Mouse (Mus musculus) 3134 (cell line): Measurements from ENCODE around the gene Ncoa3.
A peak's percentile ranks its signal among the peaks of the same experiment; 100 is the strongest.

ENCODE experiments used
- DNase-seq: peaks from one replicate; pipeline ENCODE4 v3.0.0-alpha.2; 2011; ENCODE audit warnings: low spot score; ENCODE audit not compliant: insufficient read length; ENCODE audit errors: extremely low read depth

The Ncoa3 gene

DNA sequence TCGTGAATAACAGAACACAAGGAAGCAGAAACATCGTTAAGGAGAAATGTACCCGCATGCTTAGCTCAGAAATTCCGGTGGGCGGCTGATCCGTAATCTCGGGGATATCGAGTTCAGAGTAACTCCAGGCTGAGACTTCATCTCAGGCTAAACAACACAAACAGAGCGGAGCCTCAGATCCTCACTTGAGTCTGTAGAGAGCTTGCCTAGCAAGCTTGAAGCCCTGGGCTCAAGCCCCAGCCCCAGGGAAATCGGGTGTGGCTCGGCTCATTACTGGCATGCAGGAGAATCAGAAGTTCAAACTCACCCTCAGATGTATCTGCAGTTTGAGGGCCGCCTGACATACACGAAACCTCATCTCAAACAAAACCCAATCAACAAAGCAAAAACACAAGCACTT, 22.5 kb upstream of the Ncoa3 start:
- no peak for DNase-seq

DNA sequence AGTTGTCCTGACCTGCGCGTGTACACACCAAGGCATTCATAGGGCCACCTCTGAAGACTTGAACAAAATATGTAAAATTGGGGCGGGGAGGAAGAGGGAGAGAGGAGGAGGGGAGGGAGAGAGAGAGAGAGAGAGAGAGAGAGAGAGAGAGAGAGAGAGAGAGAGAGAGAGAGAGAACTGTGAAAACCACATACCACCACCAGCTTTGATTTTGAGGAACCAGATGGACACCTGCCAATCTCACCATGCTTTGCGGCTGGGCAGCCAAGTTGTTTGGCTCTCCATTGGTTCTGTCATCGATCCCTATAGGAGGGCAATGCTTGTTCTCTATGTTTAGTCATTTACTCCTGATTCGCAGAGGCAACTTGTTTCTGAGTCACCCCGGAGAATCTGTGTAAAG, 21.7 kb upstream of the Ncoa3 start:
- DNase-seq, result no peak

DNA sequence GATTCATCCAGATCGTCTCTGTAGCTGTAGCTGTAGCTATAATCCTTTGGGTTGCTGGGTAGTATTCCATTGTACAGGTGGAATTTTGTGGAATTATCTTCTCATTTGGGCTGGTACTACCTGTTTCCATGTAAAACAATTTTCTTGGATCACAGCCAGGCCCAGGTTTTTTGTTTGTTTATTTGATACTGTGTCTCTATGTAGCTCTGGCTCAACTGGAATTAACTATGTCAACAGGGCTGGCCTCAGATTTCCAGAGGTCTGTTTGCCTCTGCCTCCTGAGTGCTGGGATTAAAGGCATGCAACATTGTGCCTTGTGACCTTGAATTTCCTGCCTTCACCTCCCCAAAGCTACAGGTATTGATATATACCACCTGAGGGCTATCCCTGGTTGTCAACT, 18.1 kb upstream of the Ncoa3 start:
- DNase-seq, result no peak

DNA sequence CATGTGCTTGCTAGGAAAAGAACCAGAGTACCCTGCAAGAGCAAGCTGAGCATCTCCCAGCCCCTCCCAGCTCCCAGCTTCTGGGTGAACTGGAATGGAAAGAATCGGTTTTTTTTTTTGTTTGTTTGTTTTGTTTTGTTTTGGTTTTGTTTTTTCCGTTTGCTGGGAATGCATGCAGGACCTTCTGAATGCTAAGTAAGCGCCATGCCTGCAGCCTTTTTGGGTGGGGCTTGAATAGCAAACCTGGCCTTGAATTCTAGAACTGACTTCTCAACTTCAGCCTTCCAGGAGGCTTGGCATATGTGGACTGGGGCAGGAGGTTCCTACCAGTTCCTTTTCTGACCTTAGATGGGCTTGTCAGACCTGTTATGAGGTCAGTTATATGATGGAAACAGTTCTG, 16.2 kb upstream of the Ncoa3 start:
- no peak for DNase-seq

DNA sequence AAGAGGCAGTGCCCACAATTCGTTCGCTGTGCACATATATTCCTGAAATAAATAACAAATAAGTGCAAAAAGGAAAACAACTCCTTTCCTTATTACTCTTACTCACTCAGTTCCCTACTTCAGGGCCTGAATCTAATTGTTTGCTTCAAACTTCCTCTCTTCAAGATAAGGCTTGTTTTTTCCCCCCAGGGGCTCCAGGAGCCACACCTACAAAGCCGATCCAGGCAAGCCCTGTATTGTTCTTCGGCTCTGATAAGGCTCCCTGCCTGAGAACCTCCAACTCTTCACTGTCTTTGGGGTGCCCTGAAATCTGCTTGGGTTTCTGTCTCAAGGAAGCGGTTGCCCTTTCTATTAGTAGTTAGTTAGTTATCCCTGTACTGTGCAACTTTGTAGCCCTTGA, 15.6 kb upstream of the Ncoa3 start:
- DNase-seq, result no peak

DNA sequence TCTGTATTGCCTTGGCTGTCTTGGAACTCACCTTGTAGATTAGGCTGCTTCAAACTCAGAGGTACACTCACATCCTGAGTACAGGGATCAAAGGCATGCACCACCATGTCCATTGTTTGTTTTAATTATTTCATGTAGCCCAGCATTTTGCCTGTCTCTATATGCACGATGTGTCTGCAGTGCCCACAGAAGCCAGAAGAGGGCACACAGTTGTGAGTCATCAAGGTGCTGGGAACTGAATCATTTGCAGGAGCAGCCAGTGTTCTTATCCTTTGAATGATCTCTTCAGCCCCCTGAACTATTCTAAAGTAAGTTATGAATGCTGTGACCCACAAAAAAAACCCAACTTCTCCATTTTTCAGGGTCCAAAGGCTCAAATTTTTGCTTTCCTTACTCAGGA, 14.3 kb upstream of the Ncoa3 start:
- no peak for DNase-seq

DNA sequence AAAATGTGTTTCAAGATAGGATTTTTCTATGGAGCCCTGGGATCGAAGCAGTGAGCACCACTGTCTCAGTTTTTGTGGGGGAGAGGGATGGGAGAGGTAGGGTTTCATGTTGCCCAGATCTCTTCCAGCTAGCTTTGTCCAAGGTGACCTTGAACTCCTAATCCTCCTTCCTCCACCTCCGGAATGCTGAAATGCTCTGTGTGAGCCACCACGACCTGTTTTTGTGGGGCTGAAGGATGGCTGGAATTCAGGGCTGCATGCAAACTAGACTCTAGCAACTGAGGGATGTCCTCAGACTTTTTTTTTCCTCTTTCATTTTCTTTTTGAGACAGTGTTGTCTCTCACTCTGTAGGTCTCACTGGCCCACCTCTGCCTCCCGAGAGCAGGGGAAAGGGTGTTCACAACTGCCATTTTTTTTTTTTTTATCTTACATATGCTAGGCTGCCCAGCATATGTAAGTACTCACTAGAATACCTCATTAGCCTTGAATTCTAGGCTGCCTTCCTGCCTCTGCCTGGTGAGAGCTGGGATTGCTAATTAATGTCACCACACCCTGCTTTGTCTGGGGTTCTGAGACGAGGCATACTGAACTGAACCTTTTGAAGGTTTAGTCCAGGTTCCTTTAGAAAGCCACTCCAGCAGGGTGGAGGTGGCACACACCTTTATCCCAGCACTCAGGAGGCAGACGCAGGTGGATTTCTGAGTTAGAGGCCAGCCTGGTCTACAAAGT, 11.0 kb upstream of the Ncoa3 start:
- DNase-seq, result no peak

DNA sequence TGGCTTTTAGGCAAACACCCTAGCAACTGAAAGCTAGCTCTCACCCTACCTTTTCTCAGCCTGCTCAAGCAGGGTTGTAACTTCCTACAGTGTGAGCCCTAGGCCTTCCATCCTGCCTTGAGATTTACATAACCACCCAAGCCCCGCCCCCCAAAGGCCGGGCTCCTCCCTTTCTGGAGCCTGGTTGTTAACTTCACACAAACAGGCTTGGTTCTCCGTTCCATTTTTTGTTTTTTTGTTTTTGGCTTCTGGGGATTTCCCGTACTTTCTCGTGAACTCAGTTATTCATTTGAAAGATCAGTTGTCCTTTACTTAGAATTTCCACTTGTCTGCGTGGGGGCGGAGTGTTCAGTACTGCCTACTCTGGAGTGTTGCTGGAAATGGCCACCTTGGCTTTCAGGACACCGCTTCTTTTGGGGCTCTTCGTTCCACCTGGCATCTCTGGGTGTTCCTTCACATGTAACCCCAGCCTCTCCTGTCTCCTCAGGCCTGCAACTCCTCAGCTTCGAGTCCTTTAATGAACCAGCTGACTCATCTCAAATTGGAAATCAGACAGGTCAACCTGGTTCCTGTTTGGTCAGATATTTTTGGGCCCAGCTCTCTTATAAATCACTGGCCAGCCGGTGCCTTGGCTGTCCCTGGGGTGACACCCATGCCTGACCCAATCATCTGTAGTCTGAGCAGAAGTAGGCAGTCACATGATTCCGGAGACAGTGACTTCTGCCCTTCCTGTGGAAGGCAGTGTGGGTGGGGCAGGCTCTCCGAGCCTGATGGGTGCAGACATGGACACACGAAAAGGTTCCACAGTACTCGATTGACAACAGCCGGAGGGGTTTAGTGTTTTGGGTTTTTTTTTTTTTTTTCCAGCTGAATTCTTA, 9.7 kb upstream of the Ncoa3 start:
- peak; percentile 69 for DNase-seq

DNA sequence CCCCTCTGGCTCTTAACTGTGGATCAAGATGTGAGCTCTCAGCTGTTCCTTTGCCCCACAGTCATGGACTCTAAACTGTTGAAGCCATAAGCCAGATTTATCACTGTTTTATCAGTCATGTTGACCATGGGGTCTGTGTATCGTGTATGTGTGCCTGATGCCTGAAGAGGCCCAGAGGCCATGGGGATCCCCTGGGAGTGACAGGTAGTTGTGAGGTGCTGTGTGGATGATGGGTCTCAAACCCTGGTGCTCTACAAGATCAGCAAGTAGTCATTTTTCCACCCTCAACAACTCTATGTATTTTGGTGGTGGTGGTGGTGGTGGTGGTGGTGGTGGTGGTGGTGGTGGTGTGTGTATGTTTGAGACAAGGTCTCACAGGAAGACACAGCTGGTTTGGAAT, 8.1 kb upstream of the Ncoa3 start:
- DNase-seq, result no peak

DNA sequence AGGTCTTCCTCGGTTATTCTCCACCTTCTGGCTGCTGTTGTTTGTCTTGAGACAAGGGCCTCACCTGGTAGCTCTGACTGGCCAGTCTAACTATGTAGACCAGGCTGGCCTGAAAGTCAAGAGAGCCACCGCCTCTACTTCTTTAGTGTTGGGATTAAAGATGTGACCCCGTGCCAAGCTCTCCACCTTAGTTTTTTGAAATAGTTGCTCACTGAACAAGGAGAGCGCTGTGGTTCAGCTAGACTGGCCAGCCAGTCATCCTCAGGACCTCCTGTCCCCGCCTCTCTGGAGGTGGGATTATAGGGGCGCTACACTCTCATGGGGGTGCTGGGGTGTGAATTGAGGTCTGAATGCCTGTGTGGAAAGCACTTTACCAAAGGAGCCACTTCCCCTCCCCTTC, 7.5 kb upstream of the Ncoa3 start:
- no peak for DNase-seq

DNA sequence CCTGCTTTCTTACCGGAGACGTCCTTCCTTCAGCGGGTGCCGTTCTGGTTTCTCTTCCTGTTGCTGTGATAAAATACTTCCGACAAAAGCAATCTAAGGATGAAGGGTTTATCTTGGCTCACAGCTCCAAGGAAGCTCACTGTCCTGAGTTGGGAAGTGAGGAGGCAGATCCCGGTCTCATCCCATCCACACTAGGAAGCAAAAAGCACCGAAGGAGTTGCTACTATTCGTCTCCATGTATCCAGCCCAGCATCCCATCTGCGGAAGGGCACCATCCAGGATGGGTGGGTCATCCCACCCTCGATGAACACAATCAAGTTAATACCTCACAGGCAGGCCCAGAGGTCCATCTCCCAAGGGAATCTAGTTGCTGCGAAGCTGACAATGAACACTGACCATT, 6.9 kb upstream of the Ncoa3 start:
- DNase-seq, result no peak

DNA sequence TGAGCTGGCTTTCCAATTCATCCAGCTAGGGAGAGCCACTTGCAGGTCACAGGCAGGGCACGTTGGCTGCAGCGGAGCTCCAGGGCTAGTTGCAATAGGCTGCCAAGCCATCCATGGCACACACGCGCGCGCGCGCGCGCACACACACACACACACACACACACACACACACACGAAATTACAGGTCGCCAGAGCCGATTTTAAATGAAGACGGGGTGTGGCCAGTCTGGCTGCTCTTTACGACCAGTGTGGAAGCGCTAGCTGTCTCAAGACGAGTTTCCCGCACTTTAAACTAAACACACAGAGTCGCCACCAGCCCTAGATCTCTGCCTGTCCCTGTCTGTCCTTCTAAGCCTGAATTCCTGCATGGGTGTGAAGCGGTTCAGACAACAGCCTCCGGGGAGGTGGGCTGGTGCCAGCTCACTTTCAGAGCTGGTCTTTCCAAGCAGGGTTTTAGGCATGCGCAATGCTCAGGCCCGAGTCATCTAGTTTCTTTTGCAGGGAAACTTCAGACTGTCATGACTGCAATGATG, 5.4 kb upstream of the Ncoa3 start:
- peak; percentile 58 for DNase-seq

DNA sequence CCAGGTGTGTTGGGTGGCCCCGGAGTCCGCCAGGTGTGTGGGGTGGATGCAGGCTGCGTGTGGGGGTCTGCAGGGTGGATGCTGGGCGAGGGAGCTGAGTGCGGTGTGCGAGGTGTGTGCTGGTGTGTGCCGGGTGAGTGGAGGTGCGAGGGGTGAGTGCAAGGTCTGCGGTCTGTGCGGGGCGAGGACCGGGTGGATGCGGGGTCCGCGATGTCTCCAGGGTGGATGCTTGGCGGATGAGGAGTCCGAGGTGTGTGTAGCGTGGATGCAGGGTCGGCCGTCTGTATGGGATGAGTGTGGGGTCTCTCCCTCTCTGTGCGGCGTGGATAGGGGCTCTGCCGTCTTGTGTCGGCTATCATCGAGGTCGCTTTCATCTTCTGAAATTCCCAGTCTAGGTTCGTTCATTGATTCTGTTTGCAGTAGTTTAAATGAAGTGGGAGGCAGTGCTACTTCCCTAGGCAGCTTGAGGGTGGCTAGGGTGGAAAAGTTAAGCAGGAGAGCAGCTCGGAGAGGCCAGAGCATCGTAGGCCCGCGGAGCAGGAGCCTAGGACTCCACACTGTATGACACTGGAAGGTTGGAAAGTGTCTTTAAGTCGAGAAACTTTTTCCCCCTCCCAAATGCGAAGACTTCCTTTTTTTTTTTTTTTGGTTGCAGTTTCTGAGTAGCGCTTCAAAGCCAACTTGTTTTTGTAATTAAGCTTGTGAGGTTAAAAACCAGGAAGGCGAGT, 901 bp downstream of the Ncoa3 start:
- peak; percentile 54 for DNase-seq

DNA sequence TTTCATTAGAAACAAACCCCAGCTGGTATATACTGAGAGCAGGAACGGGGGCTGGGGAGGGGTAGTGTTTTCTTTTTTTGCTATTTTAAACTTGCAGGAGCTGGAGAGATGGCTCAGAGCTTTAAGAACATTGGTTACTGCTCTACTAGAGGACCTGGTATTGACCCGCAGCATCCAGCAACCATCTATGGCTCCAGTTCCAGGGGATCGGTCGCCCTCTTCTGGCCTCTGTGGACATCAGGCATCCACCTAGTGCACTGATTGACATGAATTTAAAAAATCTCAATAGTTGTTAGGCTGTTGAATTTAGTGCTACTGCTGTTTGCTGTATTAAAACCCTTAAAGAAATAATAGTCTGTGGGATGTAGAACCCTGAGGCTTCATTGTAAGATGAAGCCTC, 1.9 kb downstream of the Ncoa3 start:
- DNase-seq, result no peak

DNA sequence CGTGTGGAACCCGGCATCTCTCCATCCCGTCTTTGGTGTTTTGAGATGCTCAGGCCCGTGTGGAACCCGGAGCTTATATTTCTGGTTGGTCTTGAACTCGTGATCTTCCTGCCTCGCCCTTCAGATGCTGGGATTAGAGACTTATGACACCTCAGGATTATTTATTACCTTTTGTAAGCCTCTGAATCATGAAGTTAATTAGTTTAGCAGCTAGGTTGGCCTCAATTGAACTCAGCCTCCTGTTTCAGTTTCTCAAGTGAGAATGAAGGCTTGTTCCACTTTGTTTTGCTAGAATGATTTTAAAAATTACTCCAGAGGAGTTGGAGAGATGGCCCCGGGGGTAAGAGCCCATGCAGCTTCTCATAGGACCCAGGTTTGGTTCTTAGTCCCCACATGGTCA, 3.3 kb downstream of the Ncoa3 start:
- DNase-seq, result no peak

DNA sequence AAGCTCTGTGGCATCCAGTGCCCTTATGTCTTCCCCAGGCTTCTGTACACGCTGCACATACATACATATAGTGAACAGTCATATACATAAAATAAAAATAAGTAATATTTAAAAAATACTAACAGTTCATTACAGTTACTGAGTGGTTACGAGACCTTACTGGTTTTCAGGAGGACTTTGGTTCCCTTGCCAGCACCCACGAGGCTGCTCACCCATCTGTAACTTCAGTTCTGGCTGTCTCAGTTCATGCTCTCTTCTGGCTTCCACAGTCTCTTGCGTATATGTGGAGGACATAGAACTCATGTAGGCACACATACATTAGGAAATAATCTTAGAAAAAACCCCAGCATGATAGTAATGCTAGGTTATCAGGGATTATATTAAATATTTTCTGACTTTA, 3.7 kb downstream of the Ncoa3 start:
- no peak for DNase-seq

DNA sequence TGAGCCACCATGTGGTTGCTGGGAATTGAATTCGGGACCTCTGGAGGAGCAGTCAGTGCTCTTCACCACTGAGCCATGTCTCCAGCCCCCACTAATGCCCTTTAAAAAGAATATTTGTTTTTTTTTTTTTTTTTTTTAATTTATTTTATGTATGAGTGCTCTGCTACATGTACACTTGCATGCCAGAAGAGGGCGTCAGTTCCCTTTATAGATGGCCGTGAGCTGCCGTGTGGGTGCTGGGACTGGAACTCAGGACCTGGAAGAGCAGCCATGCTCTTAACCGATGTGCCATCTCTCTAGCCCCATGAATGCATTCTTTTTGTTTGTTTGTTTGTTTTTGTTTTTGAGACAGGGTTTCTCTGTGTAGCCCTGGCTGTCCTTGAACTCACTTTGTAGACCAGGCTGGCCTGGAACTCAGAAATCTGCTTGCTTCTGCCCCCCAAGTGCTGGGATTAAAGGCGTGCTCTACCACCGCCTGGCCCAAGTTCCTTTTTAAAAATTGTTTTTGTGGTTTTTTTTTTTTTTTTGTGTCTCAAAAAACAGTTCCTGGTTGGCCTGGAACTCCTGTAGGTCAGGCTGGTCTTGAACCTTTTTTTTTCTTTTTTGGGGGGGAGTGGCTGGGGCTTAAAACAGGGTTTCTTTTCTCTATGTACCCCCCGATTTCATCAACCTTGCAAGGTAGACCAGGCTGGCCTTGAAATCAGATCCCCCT, 5.0 kb downstream of the Ncoa3 start:
- DNase-seq, result no peak

DNA sequence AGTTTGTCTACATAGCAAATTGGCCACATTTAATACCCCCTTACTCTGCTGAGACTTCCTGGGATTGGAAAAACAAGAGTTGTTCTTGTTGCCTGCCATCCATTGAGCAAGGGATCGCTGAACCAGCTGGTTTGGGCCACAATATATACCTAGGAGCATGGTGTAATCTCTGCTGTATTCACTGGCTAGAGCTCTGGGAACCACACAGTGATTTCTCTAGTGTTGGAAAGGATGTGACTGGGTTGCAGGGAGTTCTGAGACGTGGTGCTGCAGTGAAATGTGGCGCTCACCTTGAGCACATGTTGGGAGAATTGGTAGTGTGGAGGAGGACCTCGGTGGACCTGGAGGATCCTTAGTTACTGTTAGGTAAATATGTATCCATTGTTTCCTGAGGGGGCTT, 6.5 kb downstream of the Ncoa3 start:
- no peak for DNase-seq

DNA sequence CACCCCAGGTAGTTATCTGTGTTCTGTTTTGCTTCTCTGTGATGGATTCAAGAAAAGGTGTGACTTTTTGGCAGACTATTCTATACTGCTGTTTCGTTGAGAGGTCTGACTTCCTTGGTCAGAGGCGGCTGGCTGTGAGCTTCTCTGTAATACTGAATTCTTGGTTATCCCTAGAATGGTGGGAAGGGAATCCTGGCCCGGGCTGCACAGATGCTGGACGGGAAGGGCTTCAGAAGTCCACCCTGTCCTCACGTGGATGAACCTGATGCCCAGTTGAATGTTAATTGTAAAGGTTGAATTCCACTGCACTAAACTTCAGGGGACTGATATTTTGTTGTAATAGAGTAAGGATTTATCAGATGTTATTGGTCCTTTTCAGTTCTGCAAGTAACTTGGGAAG, 7.4 kb downstream of the Ncoa3 start:
- no peak for DNase-seq

DNA sequence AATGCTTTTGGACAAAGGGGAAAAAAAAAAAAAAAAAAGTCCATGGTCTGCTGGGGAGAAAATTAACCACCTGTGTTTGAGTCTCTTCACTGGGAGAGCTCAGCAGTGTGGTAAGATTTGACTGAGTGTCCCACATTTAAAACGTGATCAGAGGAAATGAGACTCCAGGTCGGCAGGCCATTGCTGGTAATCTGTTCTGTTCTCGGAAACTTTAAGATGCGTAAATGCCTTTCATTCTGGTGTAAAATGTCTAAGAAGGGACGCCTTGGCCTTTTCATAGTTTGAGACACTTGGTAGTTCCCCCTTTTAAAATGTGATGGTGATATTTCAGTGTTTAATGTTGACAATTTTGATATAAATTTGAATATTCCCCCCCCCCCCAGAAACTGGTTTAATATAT, 7.8 kb downstream of the Ncoa3 start:
- no peak for DNase-seq

DNA sequence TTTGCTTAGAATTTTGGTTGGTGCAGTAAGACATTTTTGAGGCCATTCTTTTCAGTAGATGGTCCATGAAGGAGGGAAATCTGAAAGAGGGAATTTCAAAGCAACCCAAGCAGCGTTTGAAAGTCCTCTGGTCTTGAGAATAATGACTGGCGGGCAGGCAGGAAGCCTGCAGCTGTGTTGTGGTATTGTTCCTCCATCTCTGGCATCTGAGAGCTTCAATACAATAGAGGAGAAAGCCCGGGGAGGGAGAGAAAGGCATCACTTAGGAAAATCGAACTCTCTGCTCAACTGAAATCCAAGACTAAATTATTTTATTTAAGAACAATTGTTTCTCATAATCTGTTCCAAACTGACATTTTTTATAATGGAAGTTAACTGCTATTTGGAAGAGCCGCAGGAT, 8.3 kb downstream of the Ncoa3 start:
- no peak for DNase-seq
